Mouse (Mus musculus): ENCODE data around the gene Rnf157. TPM values are rescaled to one million over a fixed set of nuclear protein-coding genes. Genes with fewer than 3 reads are reported as not detected.

Gene Rnf157
- 183 and 189 TPM in 2 replicates for polyA plus RNA-seq (2012; rRNA removed)

DNA sequence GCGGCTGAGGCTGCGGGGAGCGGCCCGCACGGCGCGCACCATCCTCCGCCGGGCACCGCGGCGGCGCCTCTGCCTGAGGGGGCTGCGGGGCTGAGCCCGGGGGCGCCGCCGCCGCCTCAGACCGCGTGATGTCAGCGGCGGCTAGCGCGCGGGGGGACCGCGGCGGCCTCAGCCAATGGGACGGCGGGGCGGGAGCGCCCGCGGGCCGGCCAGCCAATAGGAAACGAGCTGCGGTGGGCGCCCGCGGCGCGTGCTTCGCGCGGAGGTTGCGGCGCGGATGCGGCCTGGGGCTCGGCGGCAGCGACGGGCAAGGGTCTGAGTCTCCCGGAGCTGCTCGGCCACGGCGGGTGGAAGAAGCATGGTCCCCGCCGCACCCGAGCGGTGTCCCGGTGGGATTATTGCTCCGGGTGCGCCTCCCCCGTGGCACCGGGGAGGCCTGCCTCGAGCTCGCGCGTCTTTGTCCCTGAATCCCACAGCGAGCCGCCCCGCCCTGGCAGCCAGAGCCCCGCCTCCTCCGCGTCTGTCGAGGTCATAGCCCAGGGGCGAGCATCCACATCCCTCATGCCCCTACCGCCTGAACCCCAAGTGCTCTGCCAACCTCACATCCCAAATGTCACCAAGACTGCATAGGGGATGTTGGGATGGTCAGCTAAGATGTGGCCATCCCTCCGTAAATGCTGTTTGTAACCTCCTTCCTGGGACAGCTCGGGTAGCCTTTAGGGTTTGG is at the start of gene Rnf157:
Rnf157 (minus strand) TSS at position 129 of the 727 bp plus-strand sequence.
- H3K27ac ChIP-seq (ENCODE audit: insufficient read depth, low read length) = peak within 1 kb of the TSS; percentile 96
- peak within 1 kb of the TSS; percentile 91 for H3K4me3 ChIP-seq (ENCODE audit: insufficient read depth, low read length)
- no peaks in the 10 kb centered on the region for H3K4me1 ChIP-seq (ENCODE audit: control insufficient read depth, insufficient read depth, low read length)
- TF ChIP-seq POLR2A (IDR thresholded peaks at IDR 0.05; ENCODE audit: extremely low read depth, insufficient read depth, low read length) = no peak; the same call in 1 of the 2 replicates
- TF ChIP-seq CTCF (IDR thresholded peaks at IDR 0.05; ENCODE audit: extremely low read depth, insufficient read depth, low read length) = no peak

DNA sequence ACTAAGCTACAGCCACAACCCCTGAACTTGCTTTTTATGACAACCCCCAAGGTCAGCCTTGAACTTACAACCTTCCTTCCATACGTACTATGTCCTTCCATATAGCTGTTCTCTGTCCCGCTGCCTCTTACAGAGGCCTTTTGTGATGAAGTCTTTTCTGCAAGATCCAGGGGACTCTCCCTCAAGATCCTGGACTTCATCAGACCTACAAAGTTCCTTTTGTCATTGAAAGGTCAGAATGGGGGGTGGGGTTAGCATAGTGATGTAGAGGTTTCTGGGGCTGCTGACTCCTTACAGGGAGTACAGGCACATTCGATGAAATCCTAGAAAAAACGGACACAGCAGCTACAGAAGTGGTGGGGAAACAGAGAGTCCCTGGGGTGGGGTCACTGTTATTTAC is 47.0 kb upstream of the Rnf157 start:
- no peak overlapping the region for H3K4me3 ChIP-seq (ENCODE audit: insufficient read depth, low read length)
- TF ChIP-seq POLR2A (IDR thresholded peaks at IDR 0.05; ENCODE audit: extremely low read depth, insufficient read depth, low read length) (no peak), CTCF (IDR thresholded peaks at IDR 0.05; ENCODE audit: extremely low read depth, insufficient read depth, low read length) (no peak)
- no peak overlapping the region for H3K27ac ChIP-seq (ENCODE audit: insufficient read depth, low read length)
- no peaks in the 10 kb centered on the region for H3K4me1 ChIP-seq (ENCODE audit: control insufficient read depth, insufficient read depth, low read length)

DNA sequence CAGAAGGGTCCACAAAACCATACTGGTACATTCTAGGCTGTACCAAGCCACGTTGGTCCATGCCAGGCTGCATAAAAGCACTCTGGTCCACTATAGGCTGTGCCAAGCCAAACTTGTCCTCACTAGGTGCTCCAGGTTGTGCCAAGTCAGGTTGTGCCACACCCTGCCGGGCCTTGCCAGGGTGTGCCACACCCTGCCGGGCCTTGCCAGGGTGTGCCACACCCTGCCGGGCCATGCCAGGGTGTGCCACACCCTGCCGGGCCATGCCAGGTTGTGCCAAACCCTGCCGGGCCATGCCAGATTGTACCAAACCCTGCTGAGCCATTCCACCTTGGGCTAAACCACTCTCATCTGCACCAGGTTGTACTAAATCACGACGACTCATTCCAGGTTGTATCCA is 43.4 kb upstream of the Rnf157 start:
- Histone ChIP-seq H3K27ac (ENCODE audit: insufficient read depth, low read length) (no peak overlapping the region), H3K4me3 (ENCODE audit: insufficient read depth, low read length) (no peak overlapping the region), H3K4me1 (ENCODE audit: control insufficient read depth, insufficient read depth, low read length) (no peaks in the 10 kb centered on the region)
- TF ChIP-seq CTCF (IDR thresholded peaks at IDR 0.05; ENCODE audit: extremely low read depth, insufficient read depth, low read length) (no peak), POLR2A (IDR thresholded peaks at IDR 0.05; ENCODE audit: extremely low read depth, insufficient read depth, low read length) (no peak)

DNA sequence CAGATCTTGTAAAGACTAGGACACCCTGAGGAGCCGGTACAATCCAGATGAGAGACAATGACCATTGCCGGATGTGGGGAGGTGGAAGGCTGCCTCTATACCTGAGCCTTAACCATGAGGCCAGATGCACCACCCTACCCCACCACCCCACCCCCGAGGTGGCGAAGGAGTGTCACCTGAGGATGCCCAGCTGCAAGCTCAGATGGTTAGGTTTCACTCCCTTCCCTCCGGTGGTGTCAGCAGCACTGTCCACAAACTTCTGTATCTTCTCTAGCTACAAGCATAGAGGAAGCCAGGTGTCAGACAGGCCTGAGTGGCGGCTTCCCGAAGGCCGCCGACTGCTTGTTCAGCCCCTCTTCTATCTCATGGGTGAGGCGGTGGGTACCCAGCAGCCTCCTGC is 41.1 kb upstream of the Rnf157 start:
- TF ChIP-seq CTCF (IDR thresholded peaks at IDR 0.05; ENCODE audit: extremely low read depth, insufficient read depth, low read length) (no peak), POLR2A (IDR thresholded peaks at IDR 0.05; ENCODE audit: extremely low read depth, insufficient read depth, low read length) (no peak)
- no peaks in the 10 kb centered on the region for H3K4me1 ChIP-seq (ENCODE audit: control insufficient read depth, insufficient read depth, low read length)

DNA sequence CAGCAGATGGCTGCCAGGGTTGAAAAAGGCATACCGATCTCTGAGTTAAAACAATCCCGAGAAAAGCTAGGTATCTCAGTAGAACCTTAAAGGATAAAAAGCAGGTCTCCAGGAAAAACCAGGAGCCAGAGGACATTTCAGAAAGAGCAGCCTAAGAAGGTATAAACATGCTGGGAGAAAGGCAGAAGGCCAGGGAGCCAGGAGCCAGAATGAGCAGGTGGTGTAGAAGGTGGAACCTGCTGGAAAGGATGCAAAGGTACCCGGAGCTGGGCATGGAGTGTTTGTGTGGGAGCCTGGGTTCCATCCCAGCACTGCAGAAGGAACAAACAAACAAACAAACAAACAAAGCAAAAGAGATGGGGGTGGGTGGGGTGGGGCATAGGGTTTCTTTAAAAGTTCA is 36.5 kb upstream of the Rnf157 start:
- Histone ChIP-seq H3K27ac (ENCODE audit: insufficient read depth, low read length) (no peak overlapping the region), H3K4me1 (ENCODE audit: control insufficient read depth, insufficient read depth, low read length) (no peaks in the 10 kb centered on the region), H3K4me3 (ENCODE audit: insufficient read depth, low read length) (no peak overlapping the region)
- no peak for TF ChIP-seq POLR2A (IDR thresholded peaks at IDR 0.05; ENCODE audit: extremely low read depth, insufficient read depth, low read length)

More for the DNA sequence above, 41.1 kb upstream of the Rnf157 start:
- Histone ChIP-seq H3K4me3 (ENCODE audit: insufficient read depth, low read length) (no peak overlapping the region), H3K27ac (ENCODE audit: insufficient read depth, low read length) (no peak overlapping the region)

DNA sequence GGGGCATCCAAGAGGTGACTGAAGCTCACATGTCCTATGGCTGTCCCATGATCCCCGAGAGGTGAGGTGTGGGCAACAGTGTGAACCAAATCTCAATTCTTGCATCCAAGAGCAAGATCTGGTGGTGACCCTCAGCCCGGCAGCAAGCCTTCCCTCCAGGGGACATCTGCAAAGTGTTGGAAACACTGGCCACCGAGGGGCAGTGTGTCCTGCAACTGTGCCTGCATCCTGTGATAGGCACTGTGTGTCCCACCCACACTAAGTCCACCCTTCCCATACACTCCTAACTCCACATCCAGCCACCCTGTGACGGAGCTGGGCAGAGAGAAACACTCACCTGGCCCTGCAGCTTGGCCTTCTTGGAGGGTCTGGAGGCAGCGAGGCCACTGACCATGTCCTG is 35.0 kb upstream of the Rnf157 start:
- Histone ChIP-seq H3K4me1 (ENCODE audit: control insufficient read depth, insufficient read depth, low read length) (no peaks in the 10 kb centered on the region), H3K4me3 (ENCODE audit: insufficient read depth, low read length) (no peak overlapping the region), H3K27ac (ENCODE audit: insufficient read depth, low read length) (no peak overlapping the region)
- TF ChIP-seq POLR2A (IDR thresholded peaks at IDR 0.05; ENCODE audit: extremely low read depth, insufficient read depth, low read length) (no peak), CTCF (IDR thresholded peaks at IDR 0.05; ENCODE audit: extremely low read depth, insufficient read depth, low read length) (no peak)

DNA sequence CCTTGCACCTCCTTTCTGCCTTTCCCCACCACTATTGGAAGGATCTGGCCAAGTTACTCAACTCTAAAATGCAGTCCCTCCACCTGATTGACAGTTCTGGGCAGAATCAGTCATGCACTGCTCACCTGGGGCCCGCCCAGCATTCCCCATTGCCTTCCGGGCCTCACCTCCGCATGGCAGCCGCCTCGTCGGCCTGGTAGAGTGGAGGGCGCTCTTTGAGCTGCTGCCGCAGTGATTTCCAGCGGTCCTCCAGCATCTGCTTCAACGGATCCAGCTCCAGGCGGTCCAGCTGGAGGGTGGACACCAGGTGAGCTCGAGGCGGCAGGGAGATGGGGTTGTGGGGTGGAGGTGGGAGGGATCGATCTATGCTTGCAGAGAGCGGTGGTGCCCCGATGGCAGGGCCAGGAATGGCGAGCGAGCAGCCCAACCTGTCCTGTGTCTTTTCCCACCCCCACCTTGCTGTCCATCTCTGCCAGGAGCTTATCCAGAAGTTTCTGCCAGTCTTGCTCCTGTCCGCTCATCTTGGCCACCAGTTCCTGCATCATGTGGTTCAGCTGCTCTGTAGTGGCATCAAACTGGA is 33.6 kb upstream of the Rnf157 start:
- Histone ChIP-seq H3K27ac (ENCODE audit: insufficient read depth, low read length) (no peak overlapping the region), H3K4me3 (ENCODE audit: insufficient read depth, low read length) (no peak overlapping the region), H3K4me1 (ENCODE audit: control insufficient read depth, insufficient read depth, low read length) (no peaks in the 10 kb centered on the region)
- TF ChIP-seq POLR2A (IDR thresholded peaks at IDR 0.05; ENCODE audit: extremely low read depth, insufficient read depth, low read length) (no peak), CTCF (IDR thresholded peaks at IDR 0.05; ENCODE audit: extremely low read depth, insufficient read depth, low read length) (no peak)

DNA sequence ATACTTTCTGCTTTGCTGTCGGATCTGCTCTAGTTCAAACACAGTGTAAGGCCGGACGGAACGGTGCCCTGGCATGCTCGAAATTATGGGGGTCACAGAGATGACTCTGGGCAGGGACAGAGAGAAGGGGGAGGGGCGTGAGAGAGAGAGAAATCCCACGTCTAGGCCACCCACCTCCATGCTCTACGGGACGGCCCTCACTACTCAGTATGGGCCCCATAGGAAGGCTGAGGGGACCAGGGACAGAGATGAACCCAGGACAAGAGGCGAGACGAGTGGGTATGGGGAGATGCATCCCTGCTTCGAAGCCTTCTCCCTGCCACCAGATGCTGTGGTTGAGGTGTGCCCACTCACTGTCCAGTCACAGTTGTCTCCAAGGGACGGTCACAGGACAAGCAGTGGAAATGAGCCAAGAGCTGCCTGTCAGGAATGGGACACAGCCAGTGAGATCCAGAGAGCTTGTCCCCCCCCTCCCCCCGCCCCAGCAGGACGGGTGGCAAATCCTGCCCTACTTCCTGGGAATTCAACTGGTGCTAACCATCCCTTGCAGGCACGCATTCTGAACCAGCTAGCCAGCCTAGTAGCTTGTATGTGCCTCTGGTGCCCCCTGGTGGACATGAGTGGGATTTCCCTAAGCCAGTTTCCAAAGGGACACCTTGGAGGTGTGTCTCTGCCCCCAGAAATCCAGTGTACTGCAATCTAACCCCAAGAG is 32.9 kb upstream of the Rnf157 start:
- Histone ChIP-seq H3K4me3 (ENCODE audit: insufficient read depth, low read length) (no peak overlapping the region), H3K4me1 (ENCODE audit: control insufficient read depth, insufficient read depth, low read length) (no peaks in the 10 kb centered on the region), H3K27ac (ENCODE audit: insufficient read depth, low read length) (no peak overlapping the region)
- TF ChIP-seq CTCF (IDR thresholded peaks at IDR 0.05; ENCODE audit: extremely low read depth, insufficient read depth, low read length) (peak; percentile 98), POLR2A (IDR thresholded peaks at IDR 0.05; ENCODE audit: extremely low read depth, insufficient read depth, low read length) (no peak)

DNA sequence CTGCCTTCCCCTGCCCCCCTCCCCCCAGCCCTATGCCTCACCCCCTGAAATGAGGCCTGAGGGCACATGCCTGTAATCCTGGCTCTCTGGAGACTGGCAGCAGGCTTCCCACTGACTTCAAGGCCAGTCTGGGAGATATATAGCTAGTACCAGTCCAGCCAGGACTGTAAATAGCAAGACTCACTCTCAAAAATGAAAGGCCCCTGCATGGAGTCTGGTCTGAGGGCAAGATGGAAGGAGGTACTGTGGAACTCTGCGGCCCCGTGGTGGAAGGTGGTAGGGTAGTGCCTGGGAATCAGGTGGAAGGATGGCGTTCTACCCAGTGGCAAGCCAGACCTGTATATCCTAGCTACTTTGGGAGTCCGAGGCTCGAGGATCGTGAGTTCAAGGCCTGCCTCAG is 31.1 kb upstream of the Rnf157 start:
- Histone ChIP-seq H3K4me1 (ENCODE audit: control insufficient read depth, insufficient read depth, low read length) (no peaks in the 10 kb centered on the region), H3K4me3 (ENCODE audit: insufficient read depth, low read length) (no peak overlapping the region), H3K27ac (ENCODE audit: insufficient read depth, low read length) (no peak overlapping the region)
- TF ChIP-seq POLR2A (IDR thresholded peaks at IDR 0.05; ENCODE audit: extremely low read depth, insufficient read depth, low read length) (no peak), CTCF (IDR thresholded peaks at IDR 0.05; ENCODE audit: extremely low read depth, insufficient read depth, low read length) (no peak)

DNA sequence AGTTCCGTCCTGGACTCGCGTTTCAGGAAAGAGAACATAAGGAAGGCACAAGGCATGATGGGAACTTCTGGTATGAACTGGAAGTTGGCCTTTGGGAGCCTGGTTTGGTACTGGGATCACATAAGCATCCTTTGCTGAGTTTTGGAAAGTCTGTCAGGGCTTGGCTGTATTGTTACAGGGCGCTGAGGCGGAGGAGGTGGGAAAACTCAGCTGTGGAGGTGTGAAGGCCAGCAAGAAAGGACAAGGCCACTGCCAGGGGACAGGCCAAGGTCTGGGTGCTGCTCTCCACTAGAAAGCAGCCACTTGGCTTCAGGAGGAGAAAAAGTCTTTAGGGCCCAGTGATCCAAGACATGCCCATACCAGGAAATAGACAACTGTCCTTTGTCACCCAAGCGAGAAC is 30.5 kb upstream of the Rnf157 start:
- Histone ChIP-seq H3K4me1 (ENCODE audit: control insufficient read depth, insufficient read depth, low read length) (no peaks in the 10 kb centered on the region), H3K27ac (ENCODE audit: insufficient read depth, low read length) (no peak overlapping the region)

More for the DNA sequence above, 30.5 kb upstream of the Rnf157 start:
- no peak overlapping the region for H3K4me3 ChIP-seq (ENCODE audit: insufficient read depth, low read length)
- no peak for TF ChIP-seq POLR2A (IDR thresholded peaks at IDR 0.05; ENCODE audit: extremely low read depth, insufficient read depth, low read length)
- no peak for TF ChIP-seq CTCF (IDR thresholded peaks at IDR 0.05; ENCODE audit: extremely low read depth, insufficient read depth, low read length)

Data from cortical plate, adult 2 months (tissue).